Mouse (Mus musculus) NIH3T3 (cell line): ENCODE results near the gene Siva1.

Source experiments
- DNase-seq: peaks from one replicate; pipeline ENCODE4 v3.0.0-alpha.2; 2012; ENCODE audit warnings: low read depth

The Siva1 gene

GRCm38 (mm10) chr12:112623742-112624141, 20.7 kb upstream of the Siva1 start:
- DNase-seq = peak; percentile 85

- DNase-seq = no peak
These were observed 18.8 kb upstream of the Siva1 start for GRCm38 (mm10) chr12:112625700-112626099.

- DNase-seq = no peak
These were observed 18.0 kb upstream of the Siva1 start for GRCm38 (mm10) chr12:112626455-112626854.

- peak; percentile 77 for DNase-seq
These were observed 17.2 kb upstream of the Siva1 start for GRCm38 (mm10) chr12:112627097-112627881.

- DNase-seq = no peak
These were observed 16.3 kb upstream of the Siva1 start for GRCm38 (mm10) chr12:112628197-112628596.

- peak; percentile 85 for DNase-seq
These were observed 15.4 kb upstream of the Siva1 start for GRCm38 (mm10) chr12:112628928-112629721.

- DNase-seq = no peak
These were observed 14.4 kb upstream of the Siva1 start for GRCm38 (mm10) chr12:112630029-112630428.

GRCm38 (mm10) chr12:112630796-112631195, 13.7 kb upstream of the Siva1 start:
- DNase-seq = no peak

- DNase-seq = no peak
These were observed 13.0 kb upstream of the Siva1 start for GRCm38 (mm10) chr12:112631472-112631871.

- no peak for DNase-seq
These were observed 12.2 kb upstream of the Siva1 start for GRCm38 (mm10) chr12:112632084-112632777.

GRCm38 (mm10) chr12:112632907-112633306, 11.6 kb upstream of the Siva1 start:
- no peak for DNase-seq

- no peak for DNase-seq
These were observed 10.8 kb upstream of the Siva1 start for GRCm38 (mm10) chr12:112633686-112634085.

GRCm38 (mm10) chr12:112639526-112639925, 5.0 kb upstream of the Siva1 start:
- no peak for DNase-seq

- no peak for DNase-seq
These were observed 1.4 kb upstream of the Siva1 start for GRCm38 (mm10) chr12:112643126-112643525.

- DNase-seq = peak; percentile 23
These were observed 502 bp downstream of the Siva1 start for GRCm38 (mm10) chr12:112644855-112645506.

GRCm38 (mm10) chr12:112646139-112646538, 1.7 kb downstream of the Siva1 start:
- no peak for DNase-seq

- DNase-seq = peak; percentile 66
These were observed 3.6 kb downstream of the Siva1 start for GRCm38 (mm10) chr12:112648081-112648480.

GRCm38 (mm10) chr12:112651778-112652439, 7.4 kb downstream of the Siva1 start:
- no peak for DNase-seq

- DNase-seq = peak; percentile 90
These were observed 8.8 kb downstream of the Siva1 start for GRCm38 (mm10) chr12:112653157-112653824.

GRCm38 (mm10) chr12:112654076-112654475, 9.6 kb downstream of the Siva1 start:
- DNase-seq = no peak

- DNase-seq = peak; percentile 71
These were observed 14.1 kb downstream of the Siva1 start for GRCm38 (mm10) chr12:112658619-112659018.
